Mouse (Mus musculus) liver, embryonic 14.5 days (tissue): Measurements from ENCODE around the gene Aebp2.

ENCODE experiments used
- CTCF ChIP-seq: IDR thresholded peaks from 2 replicates; pipeline ENCODE4 v1.5.1; 2016; ENCODE audit warnings: antibody characterized with exemption, low read depth, control low read depth
- EP300 ChIP-seq: IDR thresholded peaks from 2 replicates; pipeline ENCODE4 v1.6.1; 2016; ENCODE audit warnings: antibody characterized with exemption, low read depth

- TF ChIP-seq CTCF: no peak
- no peak for TF ChIP-seq EP300
Measured at GRCm38 (mm10) chr6:140623226-140624095, 998 bp downstream of the Aebp2 start.
